Mouse (Mus musculus): ENCODE measurements at regions not wholly inside any gene's neighbourhood (a gene's known extent, or its start where the extent isn't known, plus 50 kb on each side); places are given as distances from the start of the nearest gene placed in this dataset.
A peak's percentile ranks its signal among the peaks of the same experiment; 100 is the strongest.

GRCm38 (mm10) chr1:114641215-114641614 lies 1043.3 kb upstream of the Cntnap5a start:
- no peak for DNase-seq (ENCODE audit: low read depth, low spot score)

- DNase-seq (ENCODE audit: low read depth, low spot score), result peak; percentile 70
Observed at GRCm38 (mm10) chr1:114641854-114642253, 1042.7 kb upstream of the Cntnap5a start.

- no peak for DNase-seq (ENCODE audit: low read depth, low spot score)
Observed at GRCm38 (mm10) chr1:114673954-114674353, 1010.6 kb upstream of the Cntnap5a start.

DNA sequence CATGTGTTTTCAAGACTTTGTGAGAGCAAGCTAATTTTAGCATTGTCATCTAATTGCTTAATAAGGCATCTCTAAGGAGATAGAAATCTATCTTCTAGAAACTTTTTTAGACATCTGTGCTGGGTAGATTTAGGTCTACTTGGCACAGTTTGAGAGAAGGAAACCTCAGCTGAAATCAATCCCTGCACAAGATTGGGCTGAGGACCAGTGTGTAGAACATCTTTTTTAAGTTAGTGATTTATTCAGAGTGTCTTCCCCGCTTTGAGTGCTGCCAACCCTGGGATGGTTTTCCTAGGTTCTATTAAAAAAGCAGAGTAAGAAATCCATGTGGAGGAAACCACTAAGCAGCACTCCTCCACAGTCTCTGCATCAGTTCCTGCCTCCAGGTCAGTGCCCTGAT lies 1003.3 kb upstream of the Cntnap5a start:
- DNase-seq (ENCODE audit: low read depth, low spot score), result no peak

DNA sequence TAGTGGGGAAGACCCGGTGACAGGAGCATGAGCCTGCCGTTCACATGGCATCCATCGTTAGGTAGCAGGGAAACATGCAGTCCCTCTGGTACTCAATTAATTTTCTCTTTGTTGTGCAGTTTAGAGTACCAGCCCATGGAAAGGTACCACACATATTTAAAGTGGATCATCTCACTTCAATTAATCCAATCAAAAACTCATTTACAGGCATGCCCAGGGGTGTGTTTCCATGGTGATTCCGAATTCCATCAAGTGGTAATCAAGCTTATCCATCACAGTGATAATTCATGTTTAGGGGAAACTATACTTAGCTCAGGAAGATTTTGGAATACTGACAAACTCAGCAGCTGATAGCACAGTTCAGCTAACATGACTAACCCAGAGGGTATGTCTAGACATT lies 963.4 kb upstream of the Cntnap5a start:
- no peak for DNase-seq (ENCODE audit: low read depth, low spot score)

GRCm38 (mm10) chr1:114729167-114729566 lies 955.4 kb upstream of the Cntnap5a start:
- no peak for DNase-seq (ENCODE audit: low read depth, low spot score)

Measured in ES-CJ7 (cell line).